Mouse (Mus musculus) hindbrain, embryonic 10.5 days (tissue): ENCODE measurements at regions not wholly inside any gene's neighbourhood (a gene's known extent, or its start where the extent isn't known, plus 50 kb on each side); places are given as distances from the start of the nearest gene placed in this dataset.

Experiments used
- DNase-seq: peaks from one replicate; pipeline ENCODE4 v3.0.0-alpha.2; 2017; ENCODE audit warnings: low spot score
- H3K27ac ChIP-seq: fragments of 300-500 bp; sonication (generic); 2 replicates; pipeline ENCODE4 v1.5.1; 2016; ENCODE audit warnings: mild to moderate bottlenecking, moderate library complexity
- H3K27me3 ChIP-seq: fragments of 300-500 bp; sonication (generic); 2 replicates; pipeline ENCODE4 v1.6.1; 2016; ENCODE audit warnings: mild to moderate bottlenecking; ENCODE audit not compliant: poor library complexity, insufficient read depth, severe bottlenecking
- H3K36me3 ChIP-seq: fragments of 300-500 bp; sonication (generic); 2 replicates; pipeline ENCODE4 v1.6.1; 2016; ENCODE audit warnings: mild to moderate bottlenecking, moderate library complexity
- H3K4me1 ChIP-seq: fragments of 300-500 bp; sonication (generic); replicated peaks from 2 replicates; pipeline ENCODE4 v1.6.1; 2016; ENCODE audit warnings: mild to moderate bottlenecking
- H3K4me3 ChIP-seq: fragments of 300-500 bp; sonication (generic); 2 replicates; pipeline ENCODE4 v1.5.1; 2016; ENCODE audit warnings: mild to moderate bottlenecking, moderate library complexity
- H3K9me3 ChIP-seq: fragments of 300-500 bp; sonication (generic); 2 replicates; pipeline ENCODE4 v1.6.1; 2016; ENCODE audit warnings: mild to moderate bottlenecking, moderate library complexity
- WGBS: fragments of 180-500 bp; shearing (Covaris S2); methylation state at CpG from one replicate; pipeline ENCODE4 v1.1.7; 2016; 5-methylcytosine and 5-hydroxymethylcytosine counted together

DNA sequence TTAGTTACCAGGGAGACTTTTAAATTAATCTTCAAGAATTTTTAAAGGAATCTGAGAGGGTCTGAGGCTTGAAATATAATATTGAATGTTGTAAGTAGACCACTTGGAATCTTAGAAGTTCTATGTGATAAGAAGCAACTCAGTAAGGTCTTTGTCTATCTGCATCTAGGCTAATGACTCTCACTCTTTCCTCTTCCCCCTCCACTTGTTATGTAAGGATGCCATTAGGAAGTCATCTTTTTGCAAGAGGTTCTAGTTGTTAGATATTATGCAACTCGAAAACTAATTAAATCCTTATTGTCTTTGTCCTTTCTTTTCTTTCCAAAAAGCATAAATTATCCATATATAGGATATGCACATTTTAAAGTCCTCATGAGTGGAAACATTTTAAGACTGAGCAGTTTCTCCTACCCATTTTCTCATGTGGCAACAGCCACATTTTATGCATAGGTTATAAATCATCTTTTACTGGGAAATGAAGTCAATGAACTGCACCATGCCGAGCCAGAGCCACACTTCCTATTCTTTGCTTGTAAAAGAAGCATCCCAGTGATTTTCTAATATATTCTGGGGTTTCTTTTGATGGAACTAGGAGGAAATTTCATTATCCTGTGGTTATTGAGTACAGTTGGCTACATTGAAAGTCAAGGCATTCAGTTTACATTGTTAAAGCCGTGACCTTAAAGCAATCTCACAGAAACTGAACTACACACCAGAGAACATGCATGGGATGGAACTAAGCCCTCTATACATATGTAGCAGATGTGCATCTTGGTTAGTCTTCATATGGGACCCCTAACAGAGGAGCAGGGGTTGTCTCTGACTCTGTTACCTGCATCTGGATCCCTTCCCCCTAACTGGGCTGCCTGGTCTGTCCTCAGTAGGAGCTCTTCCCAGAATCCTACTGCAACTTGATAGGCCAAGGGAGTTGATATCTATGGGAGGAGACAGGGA lies 230.8 kb downstream of the Ahr start:
- no peaks in the 10 kb centered on the region for H3K4me1 ChIP-seq
- H3K36me3 ChIP-seq = no peaks in the 10 kb centered on the region
- H3K27ac ChIP-seq = no peak overlapping the region
- no peaks in the 10 kb centered on the region for H3K27me3 ChIP-seq
- no peaks in the 10 kb centered on the region for H3K9me3 ChIP-seq
- H3K4me3 ChIP-seq = no peak overlapping the region
- no peak for DNase-seq
- 82% methylated on average over 3 of the region's 3 CpGs for WGBS

DNA sequence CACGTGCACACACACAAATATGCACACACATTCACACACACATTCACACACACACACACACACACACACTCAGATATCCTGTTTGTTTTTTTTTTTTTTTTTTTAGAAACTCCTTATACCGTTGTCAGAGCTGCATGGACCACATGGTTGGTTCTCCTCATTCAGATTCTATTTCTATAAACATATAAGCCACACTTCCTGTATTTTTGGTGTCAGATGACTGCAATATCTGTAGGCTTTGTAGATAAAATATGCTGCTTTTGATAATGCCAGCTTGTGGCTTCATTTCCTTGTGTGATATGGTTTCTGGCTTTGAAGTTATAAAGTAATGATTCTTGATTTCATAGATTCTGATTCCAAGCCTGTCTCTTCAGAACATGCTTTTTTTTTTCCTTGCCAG lies 231.7 kb downstream of the Ahr start:
- H3K9me3 ChIP-seq = no peaks in the 10 kb centered on the region
- no peaks in the 10 kb centered on the region for H3K4me1 ChIP-seq
- no peak overlapping the region for H3K27ac ChIP-seq
- H3K36me3 ChIP-seq = no peaks in the 10 kb centered on the region
- no peak overlapping the region for H3K4me3 ChIP-seq
- no peaks in the 10 kb centered on the region for H3K27me3 ChIP-seq
- DNase-seq = no peak
- WGBS = 94% methylated on average over 2 of the region's 2 CpGs

DNA sequence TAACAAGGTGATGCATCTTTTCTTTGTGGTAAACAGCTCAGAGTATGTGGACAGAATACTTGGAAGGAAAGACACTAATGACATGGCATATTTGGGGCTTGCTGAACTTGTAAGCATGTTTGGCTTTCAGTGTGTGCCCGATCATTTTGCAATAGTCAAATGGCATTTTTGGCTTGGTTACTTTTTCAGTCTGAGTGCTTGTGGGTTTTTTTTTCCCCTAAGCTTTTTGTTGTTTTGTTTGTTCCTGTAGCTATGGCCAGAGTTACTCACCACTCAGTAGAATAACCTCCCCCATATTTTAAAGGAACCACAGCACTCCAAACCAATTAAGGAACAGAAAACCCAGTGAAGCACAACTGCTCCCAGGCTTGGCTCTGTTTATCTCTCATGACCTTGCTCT lies 240.2 kb downstream of the Ahr start:
- 84% methylated on average over 1 of the region's 1 CpGs for WGBS
- Histone ChIP-seq H3K4me1 (no peaks in the 10 kb centered on the region), H3K27me3 (no peaks in the 10 kb centered on the region), H3K9me3 (no peaks in the 10 kb centered on the region), H3K4me3 (no peak overlapping the region), H3K36me3 (no peaks in the 10 kb centered on the region), H3K27ac (no peak overlapping the region)
- DNase-seq = no peak

- Histone ChIP-seq H3K4me3 (no peak overlapping the region), H3K27ac (no peak overlapping the region), H3K27me3 (no peaks in the 10 kb centered on the region), H3K9me3 (no peaks in the 10 kb centered on the region), H3K4me1 (no peaks in the 10 kb centered on the region), H3K36me3 (no peaks in the 10 kb centered on the region)
- no peak for DNase-seq
- 92% methylated on average over 2 of the region's 2 CpGs for WGBS
Measured at GRCm38 (mm10) chr12:35293566-35293965, 241.3 kb downstream of the Ahr start.

- 84% methylated on average over 6 of the region's 6 CpGs for WGBS
- Histone ChIP-seq H3K27ac (no peak overlapping the region), H3K27me3 (no peaks in the 10 kb centered on the region), H3K4me3 (no peak overlapping the region), H3K4me1 (no peaks in the 10 kb centered on the region), H3K36me3 (no peaks in the 10 kb centered on the region), H3K9me3 (no peaks in the 10 kb centered on the region)
- DNase-seq = no peak
Measured at GRCm38 (mm10) chr12:35291941-35292341, 242.9 kb downstream of the Ahr start.

GRCm38 (mm10) chr12:35287974-35288373 lies 241.0 kb downstream of the Snx13 start:
- Histone ChIP-seq H3K4me3 (no peak overlapping the region), H3K36me3 (no peaks in the 10 kb centered on the region), H3K4me1 (no peaks in the 10 kb centered on the region), H3K27ac (no peak overlapping the region), H3K27me3 (no peaks in the 10 kb centered on the region), H3K9me3 (no peaks in the 10 kb centered on the region)
- no peak for DNase-seq
- WGBS = 82% methylated on average over 2 of the region's 2 CpGs

DNA sequence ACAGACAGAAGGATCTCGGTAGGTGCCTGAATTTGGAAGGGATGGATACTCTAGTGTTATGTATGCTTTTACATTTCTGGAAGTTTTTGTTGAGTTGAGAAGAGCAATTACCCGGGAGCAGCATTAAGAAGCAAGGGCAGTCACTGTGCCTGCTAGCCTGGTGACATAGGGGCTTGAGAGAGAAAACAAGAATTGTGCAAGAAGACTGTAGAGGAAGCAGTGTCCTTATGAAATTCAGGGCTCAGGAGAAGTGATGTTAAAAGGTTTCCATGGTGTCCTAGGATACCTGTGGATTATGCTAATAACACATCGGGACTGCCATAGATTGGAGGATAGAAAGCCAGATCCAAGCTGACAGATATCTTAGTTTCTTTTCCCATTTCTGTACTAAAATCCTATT lies 240.6 kb downstream of the Snx13 start:
- 82% methylated on average over 3 of the region's 3 CpGs for WGBS
- DNase-seq = no peak

DNA sequence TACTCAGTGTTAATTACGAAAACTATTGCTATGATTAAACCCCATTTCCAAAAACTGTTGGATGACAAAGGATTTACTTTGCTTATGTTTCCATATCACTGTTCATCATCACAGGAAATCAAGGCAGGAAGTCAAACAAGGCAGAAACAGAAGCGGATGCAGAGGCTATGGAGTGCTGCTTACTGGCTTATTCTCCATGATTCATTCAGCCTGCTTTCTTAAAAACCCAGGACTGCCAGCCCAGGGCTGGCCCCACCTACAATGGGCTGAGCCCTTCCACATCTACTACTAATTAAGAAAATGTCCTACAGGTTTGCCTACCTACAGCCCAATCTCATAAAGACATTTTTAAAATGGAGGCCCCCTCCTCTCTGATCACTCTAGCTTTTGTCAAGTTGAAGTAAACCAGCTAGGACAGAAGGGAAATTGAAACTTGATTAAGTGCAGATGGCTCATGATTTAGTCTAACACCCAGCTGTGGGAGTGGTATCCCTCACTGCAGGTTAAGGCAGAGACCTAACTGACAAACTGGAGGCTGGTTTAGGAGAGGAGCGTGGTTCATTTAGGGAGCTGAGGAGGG lies 240.1 kb downstream of the Snx13 start:
- no peaks in the 10 kb centered on the region for H3K36me3 ChIP-seq
- H3K4me1 ChIP-seq = no peaks in the 10 kb centered on the region
- H3K27ac ChIP-seq = no peak overlapping the region
- DNase-seq = no peak
- WGBS = 81% methylated on average over 3 of the region's 3 CpGs
- H3K4me3 ChIP-seq = no peak overlapping the region
- no peaks in the 10 kb centered on the region for H3K27me3 ChIP-seq
- H3K9me3 ChIP-seq = no peaks in the 10 kb centered on the region

More for the DNA sequence above, 240.6 kb downstream of the Snx13 start:
- H3K36me3 ChIP-seq = no peaks in the 10 kb centered on the region
- no peak overlapping the region for H3K4me3 ChIP-seq
- H3K9me3 ChIP-seq = no peaks in the 10 kb centered on the region
- H3K27ac ChIP-seq = no peak overlapping the region
- H3K27me3 ChIP-seq = no peaks in the 10 kb centered on the region
- H3K4me1 ChIP-seq = no peaks in the 10 kb centered on the region

DNA sequence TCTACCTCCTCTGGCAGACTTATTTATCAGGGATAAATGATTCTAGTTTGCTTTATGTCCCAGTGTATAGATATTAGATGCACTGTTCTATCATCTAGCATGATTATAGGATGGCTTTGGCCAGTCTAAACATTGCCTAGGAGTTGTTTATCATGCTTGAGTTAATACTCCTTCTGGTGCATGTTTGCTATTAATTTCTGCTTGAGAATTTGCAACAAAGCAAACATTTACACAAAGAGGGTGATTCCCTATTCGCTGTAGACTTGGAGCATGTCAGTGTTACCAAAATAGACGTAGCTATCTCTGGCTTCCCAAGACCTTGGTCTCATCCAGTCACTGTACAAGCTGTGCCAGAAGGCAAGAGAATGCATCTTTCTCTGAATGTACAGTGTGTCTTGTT lies 237.4 kb downstream of the Snx13 start:
- Histone ChIP-seq H3K27ac (no peak overlapping the region), H3K36me3 (no peaks in the 10 kb centered on the region), H3K4me3 (no peak overlapping the region), H3K27me3 (no peaks in the 10 kb centered on the region), H3K9me3 (no peaks in the 10 kb centered on the region), H3K4me1 (no peaks in the 10 kb centered on the region)
- DNase-seq = no peak
- 84% methylated on average over 2 of the region's 2 CpGs for WGBS

DNA sequence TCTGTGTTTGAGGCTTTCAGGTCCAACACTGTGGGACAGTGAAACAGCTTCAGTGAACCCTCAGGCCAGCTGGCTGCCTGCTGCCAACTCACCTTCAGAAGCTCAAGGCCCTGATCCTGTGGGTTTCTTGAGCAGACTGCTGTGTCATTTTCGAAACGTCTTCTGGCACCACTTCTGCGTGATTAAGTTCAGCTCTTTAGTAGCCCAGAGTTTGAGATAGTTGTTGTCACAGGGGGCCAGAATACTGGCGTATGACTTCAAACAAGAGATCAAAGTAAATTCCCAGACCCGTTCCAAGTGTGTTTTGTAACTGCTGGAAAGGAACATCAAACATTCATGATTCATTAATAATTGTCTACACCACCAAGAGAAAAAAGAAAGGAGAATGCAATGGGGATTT lies 236.9 kb downstream of the Snx13 start:
- no peak overlapping the region for H3K4me3 ChIP-seq
- H3K27ac ChIP-seq = no peak overlapping the region
- DNase-seq = no peak
- H3K27me3 ChIP-seq = no peaks in the 10 kb centered on the region
- H3K4me1 ChIP-seq = no peaks in the 10 kb centered on the region
- no peaks in the 10 kb centered on the region for H3K9me3 ChIP-seq
- no peaks in the 10 kb centered on the region for H3K36me3 ChIP-seq
- WGBS = 73% methylated on average over 5 of the region's 5 CpGs

- Histone ChIP-seq H3K9me3 (no peaks in the 10 kb centered on the region), H3K4me1 (no peaks in the 10 kb centered on the region), H3K27me3 (no peaks in the 10 kb centered on the region), H3K36me3 (no peaks in the 10 kb centered on the region), H3K4me3 (no peak overlapping the region), H3K27ac (no peak overlapping the region)
- DNase-seq = no peak
Measured at GRCm38 (mm10) chr12:35283407-35283806, 236.4 kb downstream of the Snx13 start.

DNA sequence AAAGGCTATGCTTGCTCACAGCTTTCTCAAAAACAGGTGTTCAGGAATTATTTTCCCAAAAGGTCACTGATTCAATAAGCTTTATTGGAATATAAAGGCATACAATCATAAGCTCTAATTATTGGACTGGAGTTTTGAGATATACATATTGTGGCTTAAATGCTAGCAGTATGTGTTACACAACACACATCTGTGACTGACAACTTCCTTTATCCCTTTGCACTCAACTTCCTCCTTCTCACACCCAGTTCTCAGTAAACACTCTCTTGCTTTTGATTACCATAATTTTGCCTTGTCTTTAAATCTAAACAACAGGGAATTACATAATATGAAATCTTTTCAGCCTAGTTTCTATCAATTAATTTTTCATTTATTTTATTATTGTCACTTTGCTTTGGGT lies 222.5 kb downstream of the Snx13 start:
- Histone ChIP-seq H3K4me1 (no peaks in the 10 kb centered on the region), H3K27me3 (no peaks in the 10 kb centered on the region), H3K9me3 (no peaks in the 10 kb centered on the region), H3K27ac (no peak overlapping the region), H3K4me3 (no peak overlapping the region), H3K36me3 (no peaks in the 10 kb centered on the region)
- DNase-seq = no peak

- WGBS = 80% methylated on average over 2 of the region's 2 CpGs
- H3K36me3 ChIP-seq = no peaks in the 10 kb centered on the region
- H3K4me1 ChIP-seq = no peaks in the 10 kb centered on the region
- H3K9me3 ChIP-seq = no peaks in the 10 kb centered on the region
- H3K4me3 ChIP-seq = no peak overlapping the region
- no peak for DNase-seq
- H3K27ac ChIP-seq = no peak overlapping the region
- no peaks in the 10 kb centered on the region for H3K27me3 ChIP-seq
Measured at GRCm38 (mm10) chr12:35268006-35268405, 221.0 kb downstream of the Snx13 start.
